Mouse (Mus musculus) hindbrain, embryonic 15.5 days (tissue): ENCODE results near the gene Gm20219. TPM values are rescaled to one million over a fixed set of nuclear protein-coding genes. Genes with fewer than 3 reads are reported as not detected.
A peak's percentile ranks its signal among the peaks of the same experiment; 100 is the strongest.

Source experiments
- ATAC-seq: fragments of 200-750 bp; cut with Nextera tagmentation; 2 replicates; pipeline ENCODE4 v1.8.0; 2017; ENCODE audit warnings: low read depth, moderate number of reproducible peaks, moderate TSS enrichment; ENCODE audit not compliant: low FRiP score
- H3K27ac ChIP-seq: fragments of 300-500 bp; sonication (generic); replicated peaks from 2 replicates; pipeline ENCODE4 v1.5.1; 2015; ENCODE audit warnings: mild to moderate bottlenecking, inconsistent platforms
- H3K27me3 ChIP-seq: fragments of 300-500 bp; sonication (generic); 2 replicates; pipeline ENCODE4 v1.6.1; 2015; ENCODE audit warnings: control low read depth, inconsistent platforms
- H3K36me3 ChIP-seq: fragments of 300-500 bp; sonication (generic); 2 replicates; pipeline ENCODE4 v1.6.1; 2015; ENCODE audit warnings: control low read depth, inconsistent platforms
- H3K4me1 ChIP-seq: fragments of 300-500 bp; sonication (generic); replicated peaks from 2 replicates; pipeline ENCODE4 v1.6.1; 2015; ENCODE audit warnings: control low read depth, inconsistent platforms
- H3K4me2 ChIP-seq: fragments of 300-500 bp; sonication (generic); 2 replicates; pipeline ENCODE4 v1.6.1; 2015; ENCODE audit warnings: moderate library complexity, mild to moderate bottlenecking, inconsistent platforms
- H3K4me3 ChIP-seq: fragments of 300-500 bp; sonication (generic); 2 replicates; pipeline ENCODE4 v1.5.1; 2015; ENCODE audit warnings: mild to moderate bottlenecking, inconsistent platforms
- H3K9ac ChIP-seq: fragments of 300-500 bp; sonication (generic); 2 replicates; pipeline ENCODE4 v1.6.1; 2015; ENCODE audit warnings: inconsistent platforms
- H3K9me3 ChIP-seq: fragments of 300-500 bp; sonication (generic); 2 replicates; pipeline ENCODE4 v1.6.1; 2016; ENCODE audit warnings: control low read depth, inconsistent platforms
- WGBS: fragments of 180-500 bp; shearing (Covaris S2); methylation state at CpG from one replicate; pipeline ENCODE4 v1.1.7; 2015; 5-methylcytosine and 5-hydroxymethylcytosine counted together
- polyA plus RNA-seq: library from polyadenylated mRNA; unstranded; fragments of >200 nt; fragmentation: Nextera tagmentation; extraction: Ambion mirVana; gene quantifications from 2 replicates; pipeline ENCODE4 v1.2.1, GENCODE M21; 2015

Gene Gm20219
- polyA plus RNA-seq, 1 experiment from 2014 or later = 1.3 TPM

GRCm38 (mm10) chr17:56536874-56537273, 17.3 kb downstream of the Gm20219 start:
- Histone ChIP-seq H3K27me3 (no peaks in the 10 kb centered on the region), H3K36me3 (no peaks in the 10 kb centered on the region), H3K9ac (no peak overlapping the region), H3K9me3 (no peaks in the 10 kb centered on the region), H3K4me3 (no peak overlapping the region), H3K27ac (peak overlapping the region; percentile 66), H3K4me2 (no peak overlapping the region), H3K4me1 (peaks cover 27% of the 10 kb centered on the region)
- WGBS = 33% methylated on average over 3 of the region's 3 CpGs
- peak; percentile 35 for ATAC-seq

DNA sequence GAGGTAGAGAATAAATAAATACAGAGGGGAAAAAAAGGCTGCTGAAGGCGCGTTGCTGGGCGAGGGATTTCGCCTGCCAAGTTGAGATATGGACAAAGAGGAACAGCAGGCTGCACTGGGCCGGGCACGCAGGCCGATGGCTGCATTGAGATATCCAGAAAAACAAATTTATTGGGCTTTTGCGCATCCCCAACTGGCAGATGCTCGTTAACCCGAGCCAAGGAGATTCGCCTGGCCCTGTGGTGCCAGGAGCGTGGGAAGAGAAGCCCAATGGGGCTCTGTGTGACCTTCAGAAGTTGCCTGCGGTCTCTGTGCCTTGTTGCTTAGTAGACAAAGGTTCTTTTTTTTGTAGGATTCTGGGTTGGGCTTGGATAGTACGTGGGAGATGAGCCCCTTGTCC, 18.0 kb downstream of the Gm20219 start:
- 35% methylated on average over 14 of the region's 14 CpGs for WGBS
- Histone ChIP-seq H3K36me3 (no peaks in the 10 kb centered on the region), H3K4me2 (no peak overlapping the region), H3K9ac (no peak overlapping the region), H3K4me3 (no peak overlapping the region), H3K4me1 (peaks cover 27% of the 10 kb centered on the region), H3K27me3 (no peaks in the 10 kb centered on the region), H3K9me3 (no peaks in the 10 kb centered on the region), H3K27ac (peak overlapping the region; percentile 66)
- peak; percentile 39; the same call in 1 of the 2 replicates for ATAC-seq

DNA sequence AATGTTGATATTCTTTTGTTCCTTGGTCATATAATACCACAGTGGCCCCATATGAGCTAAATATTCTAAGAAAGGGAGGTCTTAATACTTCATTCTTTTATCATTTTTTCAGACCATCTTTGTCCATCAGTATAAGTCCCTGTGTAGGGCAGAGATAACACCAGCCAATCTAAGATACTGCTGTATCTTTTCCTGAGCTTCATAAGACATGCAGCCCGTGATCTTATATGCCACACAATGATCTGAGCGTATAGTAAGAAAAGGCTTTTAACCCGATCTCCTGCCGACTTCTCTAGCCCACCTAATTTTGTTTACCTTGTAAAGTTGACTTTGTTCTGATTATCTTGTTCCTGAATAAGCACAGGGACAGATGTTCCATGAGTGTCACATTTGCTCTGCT, 29.2 kb downstream of the Gm20219 start:
- no peaks in the 10 kb centered on the region for H3K4me1 ChIP-seq
- H3K27ac ChIP-seq = no peak overlapping the region
- H3K27me3 ChIP-seq = no peaks in the 10 kb centered on the region
- H3K4me2 ChIP-seq = no peak overlapping the region
- no peaks in the 10 kb centered on the region for H3K36me3 ChIP-seq
- no peaks in the 10 kb centered on the region for H3K9me3 ChIP-seq
- H3K9ac ChIP-seq = no peak overlapping the region
- no peak for ATAC-seq
- WGBS = 84% methylated on average over 4 of the region's 4 CpGs
- no peak overlapping the region for H3K4me3 ChIP-seq

GRCm38 (mm10) chr17:56522744-56523143, 31.4 kb downstream of the Gm20219 start:
- Histone ChIP-seq H3K27me3 (no peaks in the 10 kb centered on the region), H3K36me3 (no peaks in the 10 kb centered on the region), H3K4me3 (no peak overlapping the region), H3K4me2 (no peak overlapping the region), H3K9me3 (no peaks in the 10 kb centered on the region), H3K27ac (no peak overlapping the region), H3K4me1 (no peaks in the 10 kb centered on the region), H3K9ac (no peak overlapping the region)
- no peak for ATAC-seq
- WGBS = 45% methylated on average over 1 of the region's 1 CpGs

- no peak overlapping the region for H3K4me3 ChIP-seq
- WGBS = 8% methylated on average over 13 of the region's 13 CpGs
Measured at GRCm38 (mm10) chr17:56515690-56516410, 38.3 kb downstream of the Gm20219 start.

GRCm38 (mm10) chr17:56514916-56515315, 39.3 kb downstream of the Gm20219 start:
- Histone ChIP-seq H3K4me3 (no peak overlapping the region), H3K9me3 (no peaks in the 10 kb centered on the region), H3K4me1 (peaks cover 29% of the 10 kb centered on the region), H3K27ac (no peak overlapping the region), H3K9ac (no peak overlapping the region), H3K27me3 (peaks cover 31% of the 10 kb centered on the region), H3K36me3 (no peaks in the 10 kb centered on the region), H3K4me2 (no peak overlapping the region)
- 42% methylated on average over 12 of the region's 12 CpGs for WGBS
- ATAC-seq = no peak

More at GRCm38 (mm10) chr17:56515690-56516410, 38.3 kb downstream of the Gm20219 start:
- Histone ChIP-seq H3K27ac (peak overlapping the region; percentile 55; the same call in 1 of the 2 replicates), H3K4me2 (peak overlapping the region; percentile 23; the same call in 1 of the 2 replicates), H3K36me3 (no peaks in the 10 kb centered on the region), H3K9me3 (no peaks in the 10 kb centered on the region), H3K9ac (no peak overlapping the region), H3K27me3 (peaks cover 22% of the 10 kb centered on the region), H3K4me1 (peaks cover 21% of the 10 kb centered on the region)
- peak; percentile 68 for ATAC-seq

DNA sequence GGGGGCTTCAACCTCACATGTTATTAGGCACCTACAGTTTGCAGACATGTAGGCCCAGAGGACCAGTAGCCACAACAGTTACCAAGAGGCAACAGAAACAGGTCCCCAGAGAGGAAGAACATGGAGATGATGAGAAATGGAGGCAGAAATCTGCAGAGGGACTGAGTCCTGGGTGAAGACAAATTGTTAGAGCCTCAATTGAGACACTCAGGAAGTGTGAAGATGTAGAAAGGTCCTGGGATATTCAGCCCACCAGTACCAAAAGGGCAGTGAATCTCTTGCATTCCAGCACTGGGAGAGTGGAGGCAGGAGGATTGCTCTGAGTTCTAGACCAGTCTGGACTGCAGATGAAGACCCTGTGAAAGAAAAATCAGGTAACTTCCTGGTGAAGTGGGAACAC, 39.9 kb downstream of the Gm20219 start:
- Histone ChIP-seq H3K9ac (no peak overlapping the region), H3K27me3 (peaks cover 31% of the 10 kb centered on the region), H3K4me3 (no peak overlapping the region), H3K9me3 (no peaks in the 10 kb centered on the region), H3K27ac (no peak overlapping the region), H3K4me2 (no peak overlapping the region), H3K4me1 (peaks cover 34% of the 10 kb centered on the region), H3K36me3 (no peaks in the 10 kb centered on the region)
- ATAC-seq = no peak

DNA sequence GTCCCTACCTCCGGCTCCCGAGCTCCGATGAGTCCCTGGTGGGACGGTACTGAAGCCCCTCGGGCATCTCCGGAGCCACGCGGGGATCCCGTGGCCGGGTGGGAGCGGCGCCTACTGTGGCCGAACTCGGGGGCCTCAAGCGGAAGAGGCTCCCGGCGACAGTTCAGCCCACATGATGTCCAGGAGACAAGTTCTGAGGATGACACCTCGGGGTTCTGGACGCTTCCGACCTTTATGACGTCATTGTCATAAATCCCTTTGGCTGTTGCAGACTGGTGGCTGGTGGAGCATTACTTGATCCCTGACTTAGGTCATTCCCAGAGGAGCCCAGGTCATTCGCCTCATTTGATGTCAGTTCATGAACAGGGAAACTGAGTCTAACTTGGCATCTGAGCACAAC, 41.9 kb downstream of the Gm20219 start, which contains the start of gene Znrf4:
Znrf4 (minus strand) TSS at position 122 of the 400 bp plus-strand sequence.
- peak within 1 kb of the TSS; percentile 49 for H3K4me2 ChIP-seq
- H3K9me3 ChIP-seq = no peaks in the 10 kb centered on the region
- ATAC-seq = no peak
- H3K4me1 ChIP-seq = peaks cover 45% of the 10 kb centered on the region
- peak within 1 kb of the TSS; percentile 25 for H3K4me3 ChIP-seq
- peaks cover 31% of the 10 kb centered on the region for H3K27me3 ChIP-seq
- no peak within 1 kb of the TSS for H3K27ac ChIP-seq
- H3K9ac ChIP-seq = no peak within 1 kb of the TSS
- 62% methylated on average over 22 of the region's 22 CpGs for WGBS
- H3K36me3 ChIP-seq = no peaks in the 10 kb centered on the region

DNA sequence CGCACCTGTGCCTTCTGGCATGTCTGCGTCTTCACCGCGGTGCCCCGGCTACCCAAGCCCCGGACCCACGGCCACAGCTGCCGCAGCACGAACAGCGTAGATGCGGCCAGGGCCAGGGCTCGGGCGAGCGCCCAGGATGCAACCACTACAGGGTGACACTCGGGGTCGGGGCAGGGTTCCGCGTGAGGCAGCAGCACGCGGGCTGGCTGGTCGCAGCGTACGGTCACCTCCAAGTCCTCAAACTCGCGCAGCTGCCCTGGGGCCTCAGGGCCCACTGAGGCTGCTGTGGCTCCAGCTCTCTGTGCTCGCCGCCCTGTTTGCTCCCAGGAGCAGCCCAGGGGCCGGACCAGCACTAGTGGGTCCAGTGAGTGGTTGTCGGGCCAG, 42.5 kb downstream of the Gm20219 start:
- Histone ChIP-seq H3K4me3 (peak overlapping the region; percentile 25), H3K4me1 (peaks cover 51% of the 10 kb centered on the region), H3K27ac (no peak overlapping the region), H3K36me3 (no peaks in the 10 kb centered on the region), H3K27me3 (peaks cover 31% of the 10 kb centered on the region), H3K9ac (no peak overlapping the region), H3K9me3 (no peaks in the 10 kb centered on the region), H3K4me2 (peak overlapping the region; percentile 49)
- 25% methylated on average over 28 of the region's 29 CpGs for WGBS
- no peak for ATAC-seq

DNA sequence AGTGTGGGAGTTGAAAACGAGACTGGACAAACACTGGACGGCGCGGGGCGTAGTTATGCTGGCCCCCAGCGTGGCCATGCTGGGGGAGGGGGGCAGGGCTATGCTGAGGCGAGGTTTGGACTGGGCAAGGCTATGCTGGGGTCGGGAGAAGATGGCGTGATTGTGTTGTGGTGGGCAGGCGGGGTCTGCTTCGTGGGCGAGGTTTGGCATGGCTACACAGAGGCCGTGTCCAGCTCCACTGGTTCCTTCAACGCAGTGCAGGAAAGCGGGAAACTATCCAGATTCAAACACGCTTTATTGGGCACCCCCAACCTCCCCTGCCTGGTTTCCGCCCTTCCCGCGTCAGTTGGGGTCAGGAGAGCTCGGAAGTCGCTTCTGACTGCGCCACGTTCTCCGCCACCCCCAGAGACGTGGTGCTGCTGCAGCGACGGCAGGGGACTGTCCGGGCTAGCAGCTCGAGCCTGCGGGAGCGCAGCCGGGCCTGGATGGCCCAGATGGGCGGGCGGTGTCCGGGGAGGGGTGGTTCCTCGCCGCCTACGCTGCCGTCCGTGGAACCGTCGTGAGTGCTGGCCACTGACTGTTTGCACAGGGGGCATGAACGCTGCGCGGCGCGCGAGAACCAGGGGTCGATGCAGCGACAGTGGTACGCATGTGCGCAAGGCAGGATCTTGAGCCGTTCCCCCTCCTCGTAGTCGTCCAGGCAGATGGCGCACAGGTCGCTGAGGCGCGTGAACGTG, 43.0 kb downstream of the Gm20219 start:
- H3K9ac ChIP-seq = no peak overlapping the region
- ATAC-seq = no peak
- no peaks in the 10 kb centered on the region for H3K9me3 ChIP-seq
- H3K27me3 ChIP-seq = peaks cover 31% of the 10 kb centered on the region
- no peak overlapping the region for H3K27ac ChIP-seq
- H3K4me2 ChIP-seq = peak overlapping the region; percentile 49
- H3K4me1 ChIP-seq = peaks cover 54% of the 10 kb centered on the region
- 6% methylated on average over 57 of the region's 60 CpGs for WGBS
- no peaks in the 10 kb centered on the region for H3K36me3 ChIP-seq
- peak overlapping the region; percentile 25 for H3K4me3 ChIP-seq

GRCm38 (mm10) chr17:56510473-56510969, 43.7 kb downstream of the Gm20219 start:
- ATAC-seq = no peak
- H3K4me3 ChIP-seq = no peak overlapping the region
- no peaks in the 10 kb centered on the region for H3K9me3 ChIP-seq
- H3K27ac ChIP-seq = peak overlapping the region; percentile 33
- H3K9ac ChIP-seq = no peak overlapping the region
- H3K4me2 ChIP-seq = peak overlapping the region; percentile 23; the same call in 1 of the 2 replicates
- H3K4me1 ChIP-seq = peaks cover 48% of the 10 kb centered on the region
- H3K27me3 ChIP-seq = peaks cover 31% of the 10 kb centered on the region
- H3K36me3 ChIP-seq = no peaks in the 10 kb centered on the region
- WGBS = 27% methylated on average over 27 of the region's 27 CpGs
